Mouse (Mus musculus): ENCODE data around the gene Ccar1. TPM values are rescaled to one million over a fixed set of nuclear protein-coding genes. Genes with fewer than 3 reads are reported as not detected.
"Not testable (repeated sequence)": the region's sequence is repeated elsewhere in the genome, so short reads cannot be mapped to it uniquely, and the experiment has no call there.

The Ccar1 gene
- total RNA-seq, 1 experiment from 2014 or later, result 164 TPM

GRCm38 (mm10) chr10:62730826-62731225, 61.3 kb downstream of the Ccar1 start:
- ATAC-seq (ENCODE audit: extremely low read depth, insufficient number of reproducible peaks, low FRiP score, poor library complexity, severe bottlenecking), result no peak

DNA sequence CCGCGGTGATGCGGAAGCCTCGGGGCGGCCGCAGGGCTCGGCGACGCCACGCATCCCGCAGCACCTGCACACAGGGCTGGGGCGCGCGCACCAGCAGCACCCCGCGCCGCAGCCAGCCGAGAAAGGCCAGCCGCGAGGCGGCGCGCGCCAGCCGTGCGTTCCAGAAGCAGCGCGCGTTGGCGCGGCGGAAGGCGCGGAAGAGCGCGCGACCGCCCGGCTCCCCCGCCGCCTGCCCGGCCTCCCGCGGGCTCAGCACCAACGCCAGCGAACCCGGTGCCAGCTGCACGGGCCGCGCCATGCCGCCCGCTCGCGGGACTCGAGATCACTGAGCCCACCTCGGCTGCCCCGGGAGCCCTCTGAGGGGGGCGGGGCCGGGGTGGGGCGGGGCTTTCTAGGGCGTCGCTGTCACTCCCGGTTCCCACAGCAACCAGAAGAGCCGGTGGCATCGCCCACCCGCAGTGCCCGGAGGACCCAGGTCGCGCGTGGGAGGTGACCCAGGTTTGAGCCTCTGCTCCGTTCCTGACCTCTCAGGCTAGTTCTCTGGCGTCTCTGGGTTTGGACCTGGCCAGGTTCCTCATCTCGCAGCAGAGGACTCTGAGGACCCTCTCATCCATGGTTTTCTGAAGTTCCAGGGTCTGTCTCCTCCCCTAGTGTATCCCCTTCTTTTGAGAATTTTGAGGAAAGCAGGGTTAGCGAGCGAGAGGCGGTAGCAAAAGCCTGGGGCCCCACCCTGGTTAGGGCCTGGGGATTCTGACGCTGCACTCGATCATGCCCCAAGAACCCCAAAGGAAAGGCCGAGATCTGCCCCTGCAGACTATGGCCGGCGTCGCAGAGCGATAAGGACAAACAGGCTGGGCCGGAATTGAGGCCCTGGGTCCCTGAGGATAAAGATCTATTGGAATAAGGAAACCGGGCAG, 66.1 kb downstream of the Ccar1 start, which contains the start of gene Stox1:
Stox1 (minus strand) TSS at position 358 of the 917 bp plus-strand sequence.
- no peak for ATAC-seq (ENCODE audit: extremely low read depth, insufficient number of reproducible peaks, low FRiP score, poor library complexity, severe bottlenecking)

DNA sequence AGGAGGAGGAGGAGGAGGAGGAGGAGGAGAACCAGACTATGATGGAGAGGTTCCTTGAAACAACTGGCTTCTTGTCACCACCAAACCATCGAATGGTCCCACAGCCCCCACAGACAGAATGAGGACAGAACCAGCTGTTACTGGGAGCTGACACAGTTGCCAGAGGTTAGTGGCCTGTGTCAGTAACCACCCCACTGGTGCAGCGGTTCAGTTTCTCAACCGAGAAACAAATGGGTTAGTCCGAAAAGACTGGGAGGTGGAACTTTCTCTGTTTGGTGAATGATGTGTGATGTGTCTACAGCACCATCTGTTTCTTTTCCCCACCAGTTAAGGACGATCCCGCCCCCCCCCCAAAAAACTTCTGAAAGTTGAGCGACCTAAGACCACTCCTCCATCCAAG, 67.2 kb downstream of the Ccar1 start:
- no peak for ATAC-seq (ENCODE audit: extremely low read depth, insufficient number of reproducible peaks, low FRiP score, poor library complexity, severe bottlenecking)

DNA sequence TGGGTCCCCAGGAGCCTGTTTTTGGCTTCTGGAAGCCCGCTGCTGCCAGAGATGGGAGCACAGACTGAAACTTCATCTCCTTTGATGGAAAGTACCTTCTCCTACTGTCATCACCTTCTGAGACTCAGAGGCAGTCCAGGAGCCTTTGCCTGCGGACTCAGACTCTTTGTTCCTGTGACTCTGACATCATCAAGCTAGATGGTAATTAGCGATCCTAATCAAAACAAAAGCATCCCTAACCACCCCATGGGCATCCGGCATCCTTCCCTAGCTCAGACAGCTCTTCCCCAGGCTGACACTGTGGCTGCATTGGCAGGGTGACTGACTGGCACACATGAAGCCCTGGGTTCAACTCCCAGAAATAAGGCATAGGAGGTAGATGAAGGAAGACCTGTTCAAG, 69.4 kb downstream of the Ccar1 start:
- no peak for ATAC-seq (ENCODE audit: extremely low read depth, insufficient number of reproducible peaks, low FRiP score, poor library complexity, severe bottlenecking)

DNA sequence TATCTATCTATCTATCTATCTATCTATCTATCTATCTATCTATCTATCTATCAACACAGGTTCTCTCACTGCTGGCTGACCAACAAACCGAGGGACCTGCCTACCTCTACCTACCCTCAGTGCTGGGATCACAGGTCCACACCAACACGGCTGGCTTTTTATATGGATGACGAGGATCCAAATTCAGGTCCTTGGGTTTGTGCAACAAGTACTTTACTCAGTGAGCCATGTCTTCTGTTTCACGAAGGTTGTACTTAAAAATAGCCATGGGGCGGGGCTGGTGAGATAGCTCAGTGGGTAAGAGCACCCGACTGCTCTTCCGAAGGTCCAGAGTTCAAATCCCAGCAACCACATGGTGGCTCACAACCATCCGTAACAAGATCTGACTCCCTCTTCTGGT, 71.5 kb downstream of the Ccar1 start:
- not testable (repeated sequence) for ATAC-seq (ENCODE audit: extremely low read depth, insufficient number of reproducible peaks, low FRiP score, poor library complexity, severe bottlenecking)

- no peak for ATAC-seq (ENCODE audit: extremely low read depth, insufficient number of reproducible peaks, low FRiP score, poor library complexity, severe bottlenecking)
These were observed 78.6 kb downstream of the Ccar1 start for GRCm38 (mm10) chr10:62713457-62713856.

DNA sequence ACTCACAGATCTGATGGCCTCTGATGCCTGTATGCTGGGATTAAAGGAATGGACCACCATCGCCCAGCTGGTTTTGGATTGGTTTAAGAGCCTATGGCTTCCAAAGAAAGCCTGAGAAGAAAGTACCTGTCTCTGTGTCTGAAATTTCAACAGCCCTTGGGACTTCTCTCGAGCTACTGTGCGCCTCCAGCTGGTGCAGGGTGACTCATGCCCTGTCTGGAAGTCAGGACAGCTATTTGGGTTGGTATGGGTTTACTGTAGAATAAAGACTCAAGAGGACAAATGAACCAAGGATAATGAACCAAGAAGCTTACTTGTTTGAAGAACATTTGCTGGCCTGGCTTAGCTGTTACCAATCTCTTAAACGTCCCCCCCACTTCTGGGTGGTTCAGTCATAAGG, 88.5 kb downstream of the Ccar1 start:
- no peak for ATAC-seq (ENCODE audit: extremely low read depth, insufficient number of reproducible peaks, low FRiP score, poor library complexity, severe bottlenecking)

- ATAC-seq (ENCODE audit: extremely low read depth, insufficient number of reproducible peaks, low FRiP score, poor library complexity, severe bottlenecking), result no peak
These were observed 89.7 kb downstream of the Ccar1 start for GRCm38 (mm10) chr10:62702436-62702835.

Other genes starting within 250 kb of the Ccar1 start
- 27.3 and 33.1 TPM in 2 replicates for gene Kif1bp, start 213.8 kb downstream of the Ccar1 start, total RNA-seq (2017)
- gene Ddx21, start 190.0 kb downstream of the Ccar1 start, total RNA-seq (2017), result 80.7 and 87.6 TPM in 2 replicates
- gene Ddx50, start 141.1 kb downstream of the Ccar1 start, total RNA-seq (2017), result 107 and 116 TPM in 2 replicates
- gene Stox1, start 66.2 kb downstream of the Ccar1 start, total RNA-seq (2017), result 0.25 and 1.7 TPM in 2 replicates
- gene Tet1, start 116.7 kb upstream of the Ccar1 start, total RNA-seq (2017), result 2.2 and 2.7 TPM in 2 replicates
- gene Slc25a16, start 128.3 kb upstream of the Ccar1 start, total RNA-seq (2017), result 18.5 and 19.8 TPM in 2 replicates
- 16.6 and 17.6 TPM in 2 replicates for gene Dna2, start 154.7 kb upstream of the Ccar1 start, total RNA-seq (2017)
- 34.0 and 35.5 TPM in 2 replicates for gene Rufy2, start 187.9 kb upstream of the Ccar1 start, total RNA-seq (2017)
- 127 and 138 TPM in 2 replicates for gene Hnrnph3, start 231.9 kb upstream of the Ccar1 start, total RNA-seq (2017)
- 1.1 and 1.9 TPM in 2 replicates for gene Pbld2, start 232.0 kb upstream of the Ccar1 start, total RNA-seq (2017)

Measured in neutrophil, adult 5-6 weeks (primary cell).